Mouse (Mus musculus): Measurements from ENCODE around the gene Agpat2.

Agpat2 gene

DNA sequence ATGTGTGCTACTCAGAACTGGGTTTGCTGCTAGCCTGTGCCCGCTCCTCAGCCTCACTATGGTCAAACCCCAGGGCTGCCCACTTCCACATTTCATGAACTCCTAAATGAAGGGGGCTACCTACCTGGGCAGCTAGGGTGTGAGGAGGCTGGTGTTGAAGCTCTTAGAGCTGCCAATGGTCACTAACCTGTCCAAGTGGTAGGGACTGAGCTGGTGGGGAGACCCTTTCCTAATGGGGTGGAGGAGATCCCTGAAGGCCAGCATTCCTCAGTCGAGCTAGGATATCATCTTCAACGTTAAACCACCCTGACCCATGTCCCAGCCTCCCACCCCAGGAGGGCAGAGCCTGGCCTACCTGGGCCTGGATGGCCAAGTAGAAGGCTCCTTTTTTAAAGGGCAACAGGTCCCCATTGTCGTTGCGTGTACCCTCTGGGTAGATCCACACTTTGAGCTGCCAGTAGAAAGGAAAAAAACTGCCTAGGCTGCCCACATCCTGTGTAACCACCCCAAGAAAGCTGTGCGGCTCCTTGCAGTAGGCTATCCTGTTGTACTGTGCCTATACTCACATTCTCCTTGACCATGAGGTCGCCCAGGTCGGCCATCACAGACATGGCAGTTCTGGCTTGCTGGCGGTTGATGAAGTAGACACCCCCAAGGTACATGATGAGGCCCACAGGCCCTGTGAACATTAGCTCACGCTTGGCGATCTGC is 8.3 kb downstream of the Agpat2 start:
- DNase-seq (ENCODE audit: low spot score), result no peak

DNA sequence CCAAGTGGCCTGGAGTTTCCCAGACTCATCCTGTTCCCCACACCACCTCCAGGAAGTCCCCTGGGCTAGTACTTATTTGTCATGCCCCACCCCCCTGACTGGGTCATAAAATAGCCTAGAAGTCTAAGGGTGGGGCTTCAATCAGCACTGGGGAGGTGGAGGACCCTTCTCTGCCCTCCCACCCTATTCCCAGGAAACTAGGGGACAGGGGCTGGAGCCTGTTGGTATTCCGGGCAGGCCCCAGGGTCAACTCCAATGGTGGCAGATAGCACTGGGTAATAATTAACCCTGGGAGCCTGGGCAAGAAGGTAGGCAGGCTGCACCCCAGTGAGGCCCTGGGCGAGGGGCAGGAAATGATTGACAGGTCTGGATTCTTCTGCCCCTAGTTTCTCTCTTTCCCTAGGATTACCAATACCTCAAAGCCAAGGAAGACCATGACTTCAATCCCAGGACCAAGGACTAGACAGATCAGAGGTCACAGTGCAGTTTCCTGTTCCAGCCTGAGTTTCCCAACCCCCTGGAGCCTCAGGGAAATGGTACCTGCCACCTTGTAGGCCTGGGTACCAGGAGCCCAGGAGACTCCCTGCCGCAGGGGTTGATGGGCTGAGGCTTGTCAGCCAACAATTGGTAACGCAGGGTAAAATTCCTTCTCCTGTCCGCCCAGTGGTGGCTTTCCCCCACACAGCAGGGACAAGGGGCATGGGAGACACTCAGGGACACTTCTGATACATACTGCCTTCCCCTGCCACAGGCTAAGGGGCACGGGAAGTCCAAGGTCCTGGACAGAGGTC is 9.1 kb downstream of the Agpat2 start:
- DNase-seq (ENCODE audit: low spot score), result no peak

- DNase-seq (ENCODE audit: low spot score), result no peak
These were observed 9.7 kb downstream of the Agpat2 start for GRCm38 (mm10) chr2:26594461-26594933.

DNA sequence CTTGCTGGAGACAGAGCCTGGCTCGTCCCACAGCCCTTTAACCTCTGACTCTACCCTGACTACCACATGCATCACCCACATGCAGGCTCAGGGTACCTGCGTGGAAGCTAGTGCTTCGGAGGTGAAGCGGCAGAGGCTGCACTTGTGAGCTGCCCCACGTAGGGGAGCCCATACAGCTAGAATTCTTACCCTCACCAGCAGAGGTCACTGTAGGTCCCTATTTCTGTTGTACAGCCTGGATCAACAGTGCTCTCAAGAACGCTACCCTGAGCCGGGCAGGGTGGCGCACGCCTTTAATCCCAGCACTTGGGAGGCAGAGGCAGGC is 10.2 kb downstream of the Agpat2 start:
- no peak for DNase-seq (ENCODE audit: low spot score)

GRCm38 (mm10) chr2:26593211-26594021 is 10.8 kb downstream of the Agpat2 start:
- DNase-seq (ENCODE audit: low spot score), result no peak

GRCm38 (mm10) chr2:26591416-26591815 is 12.8 kb downstream of the Agpat2 start:
- no peak for DNase-seq (ENCODE audit: low spot score)

- no peak for DNase-seq (ENCODE audit: low spot score)
These were observed 13.3 kb downstream of the Agpat2 start for GRCm38 (mm10) chr2:26590962-26591361.

GRCm38 (mm10) chr2:26590282-26590681 is 13.9 kb downstream of the Agpat2 start:
- no peak for DNase-seq (ENCODE audit: low spot score)

DNA sequence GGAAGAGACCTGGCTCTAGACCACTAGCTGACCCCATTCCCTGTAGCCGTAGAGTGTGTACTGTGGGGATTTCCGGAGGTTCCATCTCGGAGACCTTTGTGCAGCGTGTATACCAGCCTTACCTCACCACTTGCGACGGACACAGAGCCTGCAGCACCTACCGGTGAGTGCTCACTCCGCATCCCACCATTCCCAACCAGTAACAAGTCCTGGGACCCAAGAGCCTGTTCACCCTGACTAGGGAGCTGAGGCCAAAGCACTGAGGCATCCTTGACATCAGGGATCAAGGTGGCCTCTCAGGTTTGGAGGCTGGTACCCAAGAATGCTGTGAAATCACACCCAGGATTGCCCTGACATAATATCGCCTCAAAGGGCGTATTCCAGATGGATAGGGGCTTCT is 14.9 kb downstream of the Agpat2 start:
- DNase-seq (ENCODE audit: low spot score), result no peak

GRCm38 (mm10) chr2:26588573-26588972 is 15.6 kb downstream of the Agpat2 start:
- DNase-seq (ENCODE audit: low spot score), result no peak

DNA sequence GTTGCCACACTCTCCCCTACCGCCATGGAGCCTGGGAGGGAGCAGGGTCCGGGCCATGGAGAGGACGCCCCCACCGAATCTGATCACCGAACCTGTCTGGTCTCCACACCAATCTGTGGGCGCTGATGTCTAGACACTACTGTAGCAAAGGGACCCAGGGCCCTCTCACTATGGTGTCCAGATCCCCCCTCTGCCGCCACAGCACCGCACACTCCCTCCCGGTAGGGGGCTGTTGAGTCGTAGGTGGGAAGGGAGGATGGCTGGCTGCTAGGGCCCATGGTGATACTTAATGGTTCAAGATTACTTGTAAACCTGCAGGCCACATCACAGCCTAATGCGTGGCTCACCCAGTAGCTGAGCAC is 17.2 kb downstream of the Agpat2 start:
- DNase-seq (ENCODE audit: low spot score), result no peak

GRCm38 (mm10) chr2:26586294-26587043 is 17.7 kb downstream of the Agpat2 start, which contains the start of gene Gm20532:
TSS of gene Gm20532 (plus strand) at chr2:26586639.
- no peak for DNase-seq (ENCODE audit: low spot score)

DNA sequence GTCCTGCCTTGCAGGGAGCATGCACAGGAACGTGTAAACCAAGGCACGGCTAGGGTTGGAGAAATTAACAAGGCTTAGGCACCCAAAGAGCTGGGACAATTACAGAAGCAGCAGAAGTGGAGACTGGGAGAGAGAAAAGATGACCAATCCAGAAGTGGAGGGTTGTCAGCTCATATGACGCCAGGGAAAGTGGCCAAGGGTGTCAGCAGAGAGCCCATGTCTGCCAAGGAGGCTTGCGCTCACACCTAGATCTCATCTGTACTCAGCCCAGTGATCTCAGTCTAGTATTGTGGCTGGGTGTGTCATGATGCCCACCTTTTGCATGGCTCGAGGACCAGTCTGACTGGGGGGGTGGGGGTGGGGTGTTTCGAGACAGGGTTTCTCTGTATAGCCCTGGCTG is 18.5 kb downstream of the Agpat2 start:
- DNase-seq (ENCODE audit: low spot score), result no peak

DNA sequence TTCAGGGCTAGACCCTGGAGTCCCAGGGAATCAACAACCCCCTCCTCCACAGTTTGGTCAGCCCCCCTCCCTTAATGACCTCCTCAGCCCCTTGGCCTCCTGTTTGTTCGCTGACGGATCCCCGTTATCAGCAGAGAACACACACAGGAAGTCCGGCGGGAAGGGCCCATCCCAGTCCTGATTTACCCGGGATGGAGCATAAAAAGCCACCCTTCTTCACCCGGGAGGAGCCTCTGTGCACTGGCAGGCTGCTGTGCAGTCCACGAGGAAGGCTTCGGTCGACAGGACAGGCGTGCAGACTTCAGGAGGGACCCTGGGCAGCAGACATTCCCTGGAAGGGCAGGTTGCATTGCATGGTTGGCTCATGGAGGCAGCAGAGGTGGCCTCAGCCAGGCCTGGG is 20.6 kb downstream of the Agpat2 start:
- DNase-seq (ENCODE audit: low spot score), result no peak

DNA sequence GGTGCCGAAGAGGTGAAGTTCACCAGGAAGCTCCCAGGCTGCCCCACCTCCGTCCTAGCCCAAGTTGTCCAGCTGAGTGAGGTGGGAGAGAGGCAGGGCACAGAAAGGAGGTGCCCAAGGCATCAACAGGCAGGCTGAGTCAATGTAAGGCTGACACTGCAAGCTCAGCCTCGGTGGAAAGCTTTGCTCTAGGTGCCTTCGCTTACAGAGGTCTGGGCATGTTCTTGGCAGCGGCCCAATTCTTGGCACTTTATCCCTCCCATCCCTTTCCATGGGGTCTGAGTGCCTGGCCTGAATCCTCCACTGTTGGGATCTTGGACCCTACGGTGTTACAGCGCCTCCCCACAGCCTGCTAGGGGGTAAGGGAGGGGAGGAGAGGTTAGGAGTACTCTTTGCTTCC is 21.5 kb downstream of the Agpat2 start:
- DNase-seq (ENCODE audit: low spot score), result no peak

GRCm38 (mm10) chr2:26582203-26582602 is 22.0 kb downstream of the Agpat2 start:
- DNase-seq (ENCODE audit: low spot score), result no peak

- DNase-seq (ENCODE audit: low spot score), result no peak
These were observed 23.5 kb downstream of the Agpat2 start for GRCm38 (mm10) chr2:26580751-26581150.

- no peak for DNase-seq (ENCODE audit: low spot score)
These were observed 24.5 kb downstream of the Agpat2 start, which contains the start of gene Egfl7 for GRCm38 (mm10) chr2:26579714-26580113. TSS of gene Egfl7 (plus strand) at chr2:26580014.

DNA sequence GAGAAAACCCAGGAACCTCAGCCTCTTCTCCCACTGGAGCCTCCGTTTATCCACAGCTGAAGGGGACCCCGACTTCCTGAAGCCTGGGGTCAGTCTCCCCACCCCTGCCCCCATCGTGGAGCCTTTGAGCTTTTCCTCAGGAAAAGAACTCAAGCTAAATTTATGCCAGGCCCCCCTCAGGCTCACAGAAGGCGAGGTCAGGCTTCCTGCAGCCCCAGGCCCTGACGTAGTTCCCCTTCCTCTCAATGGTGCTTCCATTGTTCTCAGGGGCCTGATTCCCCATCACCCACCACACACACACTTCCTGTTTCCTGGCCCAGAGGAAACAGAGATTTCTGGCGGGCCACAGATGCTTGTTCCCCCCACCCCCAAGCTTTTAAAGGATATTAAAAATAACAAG is 25.8 kb downstream of the Agpat2 start:
- DNase-seq (ENCODE audit: low spot score), result no peak

DNA sequence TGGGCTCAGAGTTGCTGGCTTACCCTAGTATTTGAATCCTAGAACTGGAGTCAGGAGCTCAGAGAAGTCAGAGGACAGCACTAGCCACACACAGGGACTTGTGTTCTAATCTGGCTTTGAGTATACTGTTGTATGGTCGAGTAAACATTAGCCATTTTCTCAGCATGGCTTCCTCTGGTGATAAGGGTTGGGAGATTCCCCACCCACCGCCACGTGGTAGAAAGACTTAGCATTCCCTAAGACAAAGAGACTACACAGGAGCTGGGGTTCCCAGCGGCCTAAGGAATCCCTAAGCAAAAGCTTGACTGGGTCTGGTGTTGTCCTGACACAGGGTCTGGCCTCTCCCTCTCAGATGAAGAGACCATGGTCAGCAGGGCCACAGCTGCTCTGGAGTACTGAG is 27.8 kb downstream of the Agpat2 start:
- DNase-seq (ENCODE audit: low spot score), result no peak

- DNase-seq (ENCODE audit: low spot score), result no peak
These were observed 28.4 kb downstream of the Agpat2 start for GRCm38 (mm10) chr2:26575865-26576264.

DNA sequence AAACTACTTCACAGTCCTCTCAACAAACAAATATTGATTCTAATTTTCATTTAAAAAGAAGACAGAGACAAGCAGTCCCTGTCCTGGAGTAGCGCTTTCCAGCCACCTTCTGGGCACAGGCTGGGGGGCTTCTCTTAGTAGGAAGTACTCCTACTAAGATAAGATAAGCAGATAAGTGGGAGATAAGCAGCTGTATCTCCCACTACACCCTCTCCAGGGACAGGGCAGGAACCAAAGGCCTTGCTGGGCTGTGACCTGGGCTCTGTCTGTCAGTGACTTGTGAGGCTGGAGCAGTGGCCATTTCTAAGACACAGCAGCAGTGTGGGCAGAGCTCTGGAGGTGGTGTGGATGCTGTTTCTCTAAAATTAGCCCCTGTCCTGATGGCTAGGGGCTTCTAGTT is 28.8 kb downstream of the Agpat2 start:
- DNase-seq (ENCODE audit: low spot score), result no peak

Measured in urinary bladder, postnatal 10 days (tissue).